Mouse (Mus musculus): Measurements from ENCODE around the gene Aspdh. TPM values are rescaled to one million over a fixed set of nuclear protein-coding genes. Genes with fewer than 3 reads are reported as not detected.

Aspdh gene
- polyA plus RNA-seq, 1 experiment, result not detected

GRCm38 (mm10) chr7:44495992-44496770 lies 31.0 kb downstream of the Aspdh start, which contains the start of the genes Emc10 and Fam71e1:
Emc10 (minus strand) TSS chr7:44496529.
Fam71e1 (plus strand) TSS chr7:44496581.
- H3K79me2 ChIP-seq (ENCODE audit: control insufficient read depth, insufficient read depth), result peaks cover 11% of the 10 kb centered on the region
- TF ChIP-seq TCF3 (IDR thresholded peaks at IDR 0.05; ENCODE audit: insufficient read length, low read depth) (no peak), SRF (IDR thresholded peaks at IDR 0.05; ENCODE audit: control insufficient read depth, insufficient read length, low read depth) (no peak), POLR2AphosphoS2 (IDR thresholded peaks at IDR 0.05; ENCODE audit: insufficient read length, low read depth) (peak; percentile 59), POLR2A (IDR thresholded peaks at IDR 0.05; ENCODE audit: insufficient read length, low read depth) (peak; percentile 60), CEBPB (IDR thresholded peaks at IDR 0.05; ENCODE audit: insufficient read depth, poor library complexity, severe bottlenecking) (no peak), TCF12 (IDR thresholded peaks at IDR 0.05; ENCODE audit: insufficient read depth, poor library complexity, severe bottlenecking) (no peak), MAX (IDR thresholded peaks at IDR 0.05; ENCODE audit: low read depth) (no peak), MYOD1 (IDR thresholded peaks at IDR 0.05; ENCODE audit: control insufficient read depth in 1 of 3, insufficient read length in 2 of 3, low read depth in 2 of 3) (no peak), E2F4 (IDR thresholded peaks at IDR 0.05; ENCODE audit: insufficient read depth) (no peak), USF1 (IDR thresholded peaks at IDR 0.05; ENCODE audit: low read depth) (no peak), REST (IDR thresholded peaks at IDR 0.05; ENCODE audit: insufficient read depth, insufficient read length) (no peak)

GRCm38 (mm10) chr7:44496771-44497109 lies 31.5 kb downstream of the Aspdh start:
- Histone ChIP-seq H3K4me3 (peak overlapping the region; percentile 53), H3ac (ENCODE audit: control insufficient read depth, insufficient read length) (peak overlapping the region; percentile 47), H3K36me3 (ENCODE audit: control insufficient read depth, insufficient read depth) (no peaks in the 10 kb centered on the region), H3K4me2 (ENCODE audit: low read depth) (peak overlapping the region; percentile 88), H3K27me3 (ENCODE audit: control insufficient read depth, insufficient read depth, insufficient read length) (no peaks in the 10 kb centered on the region), H3K79me2 (ENCODE audit: control insufficient read depth, insufficient read depth) (peaks cover 11% of the 10 kb centered on the region)
- TF ChIP-seq TCF3 (IDR thresholded peaks at IDR 0.05; ENCODE audit: insufficient read length, low read depth), result no peak
- no peak for TF ChIP-seq MYOG (IDR thresholded peaks at IDR 0.05; ENCODE audit: control insufficient read depth in 1 of 3, insufficient read depth in 1 of 3, insufficient read length in 2 of 3, low read depth in 2 of 3)
- TF ChIP-seq POLR2AphosphoS2 (IDR thresholded peaks at IDR 0.05; ENCODE audit: insufficient read length, low read depth), result no peak
- TF ChIP-seq MAX (IDR thresholded peaks at IDR 0.05; ENCODE audit: low read depth), result no peak
- TF ChIP-seq MYOD1 (IDR thresholded peaks at IDR 0.05; ENCODE audit: control insufficient read depth in 1 of 3, insufficient read length in 2 of 3, low read depth in 2 of 3), result no peak
- TF ChIP-seq REST (IDR thresholded peaks at IDR 0.05; ENCODE audit: insufficient read depth, insufficient read length), result no peak
- no peak for TF ChIP-seq CEBPB (IDR thresholded peaks at IDR 0.05; ENCODE audit: insufficient read depth, poor library complexity, severe bottlenecking)
- no peak for TF ChIP-seq TCF12 (IDR thresholded peaks at IDR 0.05; ENCODE audit: insufficient read depth, poor library complexity, severe bottlenecking)
- no peak for TF ChIP-seq USF1 (IDR thresholded peaks at IDR 0.05; ENCODE audit: low read depth)
- TF ChIP-seq E2F4 (IDR thresholded peaks at IDR 0.05; ENCODE audit: insufficient read depth), result no peak
- no peak for TF ChIP-seq POLR2A (IDR thresholded peaks at IDR 0.05; ENCODE audit: insufficient read length, low read depth)
- no peak for TF ChIP-seq SRF (IDR thresholded peaks at IDR 0.05; ENCODE audit: control insufficient read depth, insufficient read length, low read depth)

More at GRCm38 (mm10) chr7:44495992-44496770, 31.0 kb downstream of the Aspdh start, which contains the start of the genes Emc10 and Fam71e1:
- Histone ChIP-seq H3ac (ENCODE audit: control insufficient read depth, insufficient read length) (peak within 1 kb of the TSS; percentile 47), H3K4me2 (ENCODE audit: low read depth) (peak within 1 kb of the TSS; percentile 90), H3K36me3 (ENCODE audit: control insufficient read depth, insufficient read depth) (no peaks in the 10 kb centered on the region), H3K27me3 (ENCODE audit: control insufficient read depth, insufficient read depth, insufficient read length) (no peaks in the 10 kb centered on the region), H3K4me3 (peak within 1 kb of the TSS; percentile 53)

GRCm38 (mm10) chr7:44497361-44498055 lies 32.3 kb downstream of the Aspdh start:
- no peaks in the 10 kb centered on the region for H3K36me3 ChIP-seq (ENCODE audit: control insufficient read depth, insufficient read depth)
- peak overlapping the region; percentile 53 for H3K4me3 ChIP-seq
- H3K27me3 ChIP-seq (ENCODE audit: control insufficient read depth, insufficient read depth, insufficient read length), result no peaks in the 10 kb centered on the region
- H3ac ChIP-seq (ENCODE audit: control insufficient read depth, insufficient read length), result peak overlapping the region; percentile 47
- peak overlapping the region; percentile 88 for H3K4me2 ChIP-seq (ENCODE audit: low read depth)
- peaks cover 11% of the 10 kb centered on the region for H3K79me2 ChIP-seq (ENCODE audit: control insufficient read depth, insufficient read depth)
- TF ChIP-seq MAX (IDR thresholded peaks at IDR 0.05; ENCODE audit: low read depth) (no peak), TCF12 (IDR thresholded peaks at IDR 0.05; ENCODE audit: insufficient read depth, poor library complexity, severe bottlenecking) (no peak), CEBPB (IDR thresholded peaks at IDR 0.05; ENCODE audit: insufficient read depth, poor library complexity, severe bottlenecking) (no peak), MYOD1 (IDR thresholded peaks at IDR 0.05; ENCODE audit: control insufficient read depth in 1 of 3, insufficient read length in 2 of 3, low read depth in 2 of 3) (no peak), USF1 (IDR thresholded peaks at IDR 0.05; ENCODE audit: low read depth) (no peak), POLR2AphosphoS2 (IDR thresholded peaks at IDR 0.05; ENCODE audit: insufficient read length, low read depth) (no peak), TCF3 (IDR thresholded peaks at IDR 0.05; ENCODE audit: insufficient read length, low read depth) (no peak), MYOG (IDR thresholded peaks at IDR 0.05; ENCODE audit: control insufficient read depth in 1 of 3, insufficient read depth in 1 of 3, insufficient read length in 2 of 3, low read depth in 2 of 3) (no peak)

- no peak for TF ChIP-seq E2F4 (IDR thresholded peaks at IDR 0.05; ENCODE audit: insufficient read depth)
- TF ChIP-seq MAX (IDR thresholded peaks at IDR 0.05; ENCODE audit: low read depth), result no peak
- TF ChIP-seq MYOG (IDR thresholded peaks at IDR 0.05; ENCODE audit: control insufficient read depth in 1 of 3, insufficient read depth in 1 of 3, insufficient read length in 2 of 3, low read depth in 2 of 3), result no peak
- TF ChIP-seq MYOD1 (IDR thresholded peaks at IDR 0.05; ENCODE audit: control insufficient read depth in 1 of 3, insufficient read length in 2 of 3, low read depth in 2 of 3), result no peak
- no peak for TF ChIP-seq POLR2A (IDR thresholded peaks at IDR 0.05; ENCODE audit: insufficient read length, low read depth)
- TF ChIP-seq USF1 (IDR thresholded peaks at IDR 0.05; ENCODE audit: low read depth), result no peak
- TF ChIP-seq TCF3 (IDR thresholded peaks at IDR 0.05; ENCODE audit: insufficient read length, low read depth), result no peak
- TF ChIP-seq TCF12 (IDR thresholded peaks at IDR 0.05; ENCODE audit: insufficient read depth, poor library complexity, severe bottlenecking), result no peak
- TF ChIP-seq POLR2AphosphoS2 (IDR thresholded peaks at IDR 0.05; ENCODE audit: insufficient read length, low read depth), result no peak
- TF ChIP-seq CEBPB (IDR thresholded peaks at IDR 0.05; ENCODE audit: insufficient read depth, poor library complexity, severe bottlenecking), result no peak
- no peak for TF ChIP-seq REST (IDR thresholded peaks at IDR 0.05; ENCODE audit: insufficient read depth, insufficient read length)
- no peak for TF ChIP-seq SRF (IDR thresholded peaks at IDR 0.05; ENCODE audit: control insufficient read depth, insufficient read length, low read depth)
- Histone ChIP-seq H3K27me3 (ENCODE audit: control insufficient read depth, insufficient read depth, insufficient read length) (no peaks in the 10 kb centered on the region), H3K4me2 (ENCODE audit: low read depth) (no peak overlapping the region)
These were observed 33.7 kb downstream of the Aspdh start for GRCm38 (mm10) chr7:44498922-44499321.

More at GRCm38 (mm10) chr7:44498922-44499321, 33.7 kb downstream of the Aspdh start:
- Histone ChIP-seq H3K79me2 (ENCODE audit: control insufficient read depth, insufficient read depth) (peaks cover 11% of the 10 kb centered on the region), H3ac (ENCODE audit: control insufficient read depth, insufficient read length) (no peak overlapping the region), H3K4me3 (no peak overlapping the region), H3K36me3 (ENCODE audit: control insufficient read depth, insufficient read depth) (no peaks in the 10 kb centered on the region)

Data from myocyte (in vitro differentiated cells).